Mouse (Mus musculus) frontal cortex, postnatal 14 days (tissue): ENCODE measurements at regions not wholly inside any gene's neighbourhood (a gene's known extent, or its start where the extent isn't known, plus 50 kb on each side); places are given as distances from the start of the nearest gene placed in this dataset.

ENCODE experiments used
- DNase-seq, 2 experiments: peaks; one replicate each; pipeline ENCODE4 v3.0.0; 2022; ENCODE audit warnings: low spot score in 2 of 2

DNA sequence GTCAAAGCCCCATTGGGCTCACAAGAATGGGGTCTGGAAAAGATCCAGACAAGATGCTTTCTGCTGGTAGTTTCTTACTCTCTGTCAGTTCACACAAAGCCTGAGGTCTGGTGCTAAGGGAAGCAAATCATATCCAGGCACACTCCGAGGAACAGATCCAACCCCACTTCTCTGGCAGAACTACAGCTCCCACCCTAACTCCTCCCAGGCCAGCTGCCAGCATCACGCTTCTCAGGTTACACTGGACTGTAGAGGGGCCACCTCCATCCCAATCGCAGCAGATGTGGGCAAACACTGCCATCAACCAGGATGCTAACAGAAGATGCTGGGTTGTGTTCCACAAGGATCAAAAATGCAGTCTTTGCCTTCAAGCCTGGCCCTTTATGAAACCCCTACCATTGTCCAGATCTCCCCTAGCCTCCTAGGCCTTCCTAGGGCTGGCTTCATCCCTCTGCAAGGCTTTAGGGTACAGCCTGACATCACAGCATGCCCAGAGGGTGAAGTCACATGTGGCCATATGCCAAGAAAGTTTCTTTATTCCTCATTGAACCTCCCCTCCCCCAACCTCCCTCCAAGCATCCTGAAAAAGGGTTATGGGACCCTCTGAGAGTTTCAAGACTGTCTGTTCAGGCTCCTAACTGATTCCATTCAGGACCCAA is 99.6 kb upstream of the 2610301B20Rik start:
- DNase-seq, result no peak

GRCm38 (mm10) chr4:10786701-10787100 is 87.6 kb upstream of the 2610301B20Rik start:
- DNase-seq, result no peak

DNA sequence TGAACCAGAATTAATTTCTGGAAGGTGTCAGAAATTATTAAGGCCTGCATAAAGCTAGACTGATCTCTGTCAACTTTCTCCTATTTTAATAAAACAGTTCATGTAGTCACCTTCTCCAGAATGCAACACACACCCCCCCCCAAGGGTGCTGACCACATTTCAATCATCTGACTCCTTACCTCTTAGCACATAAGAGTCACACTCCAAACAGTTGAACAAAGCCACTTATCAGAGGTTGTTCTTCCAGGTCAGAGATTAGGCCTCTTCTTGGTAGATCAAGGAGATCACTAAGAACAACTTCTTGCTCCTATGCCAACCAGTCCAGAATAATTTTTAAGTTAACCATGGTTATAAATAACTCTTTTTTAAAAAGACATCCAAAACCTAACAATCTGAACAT is 86.0 kb upstream of the 2610301B20Rik start:
- no peak for DNase-seq

- DNase-seq, result no peak
These were observed 85.2 kb upstream of the 2610301B20Rik start for GRCm38 (mm10) chr4:10789141-10789540.

DNA sequence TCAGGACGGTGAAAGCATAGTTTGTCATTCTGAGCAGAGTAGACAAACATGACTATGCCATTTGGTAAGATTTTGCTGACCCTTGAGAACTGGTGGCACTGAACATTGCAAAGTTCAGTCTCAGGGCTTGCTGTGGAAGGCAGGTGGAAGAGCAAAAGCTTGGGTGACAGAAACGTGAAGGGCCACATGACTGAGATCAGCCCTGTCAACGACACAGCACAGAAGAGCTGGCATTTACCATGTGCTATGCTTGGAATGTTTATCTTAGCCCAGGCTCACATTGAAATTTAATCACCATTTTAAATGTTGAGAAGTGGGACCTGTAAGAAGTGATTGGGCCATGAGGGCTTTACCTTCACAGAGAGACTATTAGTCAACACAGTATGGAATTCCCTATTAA is 81.7 kb upstream of the 2610301B20Rik start:
- DNase-seq, result no peak

- DNase-seq, result no peak
These were observed 79.8 kb upstream of the 2610301B20Rik start for GRCm38 (mm10) chr4:10794471-10794870.

DNA sequence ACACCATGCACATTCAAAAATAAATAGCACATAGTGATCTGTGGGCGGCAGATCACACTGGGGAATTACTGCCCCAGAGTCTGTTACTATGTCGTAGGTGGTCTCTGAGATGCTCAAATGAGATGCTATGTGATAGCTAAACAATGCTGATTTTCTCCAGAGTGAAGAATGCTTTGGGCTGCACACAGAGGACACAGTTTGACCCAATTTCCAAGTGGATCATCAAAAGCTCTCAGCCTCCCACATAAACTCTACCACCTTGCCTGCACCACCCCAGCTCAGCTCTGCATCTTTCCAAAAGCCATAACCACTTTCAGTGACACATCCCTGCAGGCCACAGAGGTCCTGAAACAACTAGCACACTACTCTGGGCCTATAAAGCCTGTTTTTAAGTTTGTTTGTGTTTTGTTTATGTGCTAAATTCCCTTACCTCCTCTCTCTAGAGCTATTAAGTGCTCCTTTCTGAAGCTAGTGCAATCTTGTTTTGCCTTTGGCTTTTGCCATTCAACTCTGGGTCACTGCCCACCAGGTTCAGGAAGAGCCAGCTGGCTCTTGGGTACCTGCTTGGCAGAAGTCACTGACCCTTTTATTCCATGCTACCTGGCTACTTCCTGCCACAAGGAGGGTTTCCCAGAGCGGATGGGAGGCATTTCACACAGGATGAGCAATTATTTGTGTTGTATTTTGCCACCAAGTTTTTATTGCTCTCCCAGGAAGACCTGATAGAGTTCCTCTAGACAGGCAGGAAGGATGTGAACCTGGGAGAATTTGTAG is 73.3 kb upstream of the 2610301B20Rik start:
- no peak for DNase-seq

- no peak for DNase-seq
These were observed 69.6 kb upstream of the 2610301B20Rik start for GRCm38 (mm10) chr4:10804735-10805134.

GRCm38 (mm10) chr4:10807260-10807659 is 67.0 kb upstream of the 2610301B20Rik start:
- DNase-seq, result no peak

DNA sequence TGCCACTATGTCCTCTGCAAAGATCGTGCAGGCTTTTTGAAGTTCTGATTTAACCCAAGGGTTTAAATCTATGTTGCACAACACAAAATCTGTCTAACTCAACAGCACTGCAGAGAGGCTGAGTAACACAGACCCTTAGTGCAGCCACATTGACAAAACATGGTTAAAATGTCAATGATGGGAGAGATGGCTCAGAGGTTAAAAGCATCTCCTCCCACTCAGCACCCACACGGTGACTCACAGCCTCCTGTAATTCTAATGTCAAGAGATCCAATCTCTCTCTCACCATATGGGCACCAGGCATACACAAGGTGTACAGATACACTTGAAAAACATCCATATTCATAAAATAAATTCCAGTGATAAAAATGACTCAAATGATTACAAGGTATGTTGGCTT is 61.4 kb upstream of the 2610301B20Rik start:
- no peak for DNase-seq
